Mouse (Mus musculus) olfactory bulb, adult 2 months (tissue): ENCODE results near the gene Pfdn2. TPM values are rescaled to one million over a fixed set of nuclear protein-coding genes. Genes with fewer than 3 reads are reported as not detected.

ENCODE experiments used
- H3K27ac ChIP-seq: fragments of 200-500 bp; 2 replicates; pipeline ENCODE4 v1.5.1; 2012; ENCODE audit warnings: low read depth, low read length; ENCODE audit not compliant: insufficient read depth
- H3K4me1 ChIP-seq: fragments of 200-500 bp; 2 replicates; pipeline ENCODE4 v1.6.1; 2012; ENCODE audit warnings: low read length; ENCODE audit not compliant: control insufficient read depth, insufficient read depth
- H3K4me3 ChIP-seq: fragments of 200-500 bp; 2 replicates; pipeline ENCODE4 v1.5.1; 2012; ENCODE audit warnings: mild to moderate bottlenecking, low read depth, low read length, moderate library complexity; ENCODE audit not compliant: insufficient read depth
- CTCF ChIP-seq: fragments of 200-500 bp; IDR thresholded peaks from 2 replicates; pipeline ENCODE4 v1.5.1; 2012; ENCODE audit warnings: low read depth, mild to moderate bottlenecking, low read length, moderate library complexity; ENCODE audit not compliant: insufficient read depth
- POLR2A ChIP-seq: fragments of 200-500 bp; IDR thresholded peaks from 2 replicates; pipeline ENCODE4 v1.6.1; 2012; ENCODE audit warnings: mild to moderate bottlenecking, low read depth, low read length, moderate library complexity; ENCODE audit not compliant: insufficient read depth
- WGBS: fragments of 180-500 bp; shearing (Covaris S2); methylation state at CpG from one replicate; pipeline ENCODE4 v1.1.7; 2018; 5-methylcytosine and 5-hydroxymethylcytosine counted together
- polyA plus RNA-seq: library from polyadenylated mRNA; stranded (reverse); fragments of >200 nt; gene quantifications from 2 replicates; pipeline ENCODE4 v1.2.4, GENCODE M21; 2012; ENCODE audit warnings: low replicate concordance; ENCODE audit not compliant: missing spikeins, insufficient read depth, insufficient read length

The Pfdn2 gene
- polyA plus RNA-seq, 1 experiment, result not detected

GRCm38 (mm10) chr1:171348665-171349064, 3.2 kb downstream of the Pfdn2 start:
- WGBS, result 66% methylated on average over 3 of the region's 3 CpGs

GRCm38 (mm10) chr1:171349210-171349609, 3.7 kb downstream of the Pfdn2 start:
- Histone ChIP-seq H3K27ac (no peak overlapping the region), H3K4me3 (no peak overlapping the region), H3K4me1 (peaks cover 7% of the 10 kb centered on the region)
- TF ChIP-seq POLR2A, result no peak
- no peak for TF ChIP-seq CTCF
- 86% methylated on average over 2 of the region's 2 CpGs for WGBS

More at GRCm38 (mm10) chr1:171348665-171349064, 3.2 kb downstream of the Pfdn2 start:
- Histone ChIP-seq H3K4me3 (no peak overlapping the region), H3K27ac (no peak overlapping the region), H3K4me1 (peaks cover 10% of the 10 kb centered on the region)
- TF ChIP-seq CTCF (no peak), POLR2A (no peak)

GRCm38 (mm10) chr1:171355812-171356340, 10.4 kb downstream of the Pfdn2 start:
- no peak overlapping the region for H3K4me3 ChIP-seq
- H3K4me1 ChIP-seq, result peaks cover 2% of the 10 kb centered on the region; the same call in 1 of the 2 replicates
- WGBS, result 69% methylated on average over 5 of the region's 5 CpGs
- H3K27ac ChIP-seq, result no peak overlapping the region
- TF ChIP-seq CTCF (no peak), POLR2A (no peak)

- Histone ChIP-seq H3K4me1 (peaks cover 7% of the 10 kb centered on the region), H3K4me3 (no peak overlapping the region), H3K27ac (no peak overlapping the region)
- 80% methylated on average over 2 of the region's 2 CpGs for WGBS
- TF ChIP-seq CTCF, result no peak
- TF ChIP-seq POLR2A, result no peak
These were observed 11.3 kb downstream of the Pfdn2 start for GRCm38 (mm10) chr1:171356814-171357213.

- Histone ChIP-seq H3K27ac (no peak overlapping the region), H3K4me3 (no peak overlapping the region), H3K4me1 (peaks cover 8% of the 10 kb centered on the region)
- whole genome bisulfite sequencing, result 62% methylated on average over 4 of the region's 4 CpGs
- TF ChIP-seq CTCF, result no peak
- no peak for TF ChIP-seq POLR2A
These were observed 13.0 kb downstream of the Pfdn2 start for GRCm38 (mm10) chr1:171358421-171358820.

- Histone ChIP-seq H3K27ac (peak overlapping the region; percentile 88), H3K4me3 (peak overlapping the region; percentile 70), H3K4me1 (peaks cover 8% of the 10 kb centered on the region)
- no peak for TF ChIP-seq CTCF
- no peak for TF ChIP-seq POLR2A
- 5% methylated on average over 26 of the region's 26 CpGs for WGBS
These were observed 14.8 kb downstream of the Pfdn2 start for GRCm38 (mm10) chr1:171360253-171360652.

GRCm38 (mm10) chr1:171360656-171361055, 15.2 kb downstream of the Pfdn2 start, which contains the start of gene Klhdc9:
Klhdc9 (minus strand) TSS chr1:171360798.
- 1% methylated on average over 21 of the region's 21 CpGs for WGBS
- Histone ChIP-seq H3K4me3 (peak within 1 kb of the TSS; percentile 70), H3K27ac (peak within 1 kb of the TSS; percentile 96), H3K4me1 (peaks cover 8% of the 10 kb centered on the region)
- TF ChIP-seq POLR2A, result peak; percentile 50
- TF ChIP-seq CTCF, result no peak

GRCm38 (mm10) chr1:171361106-171362103, 15.9 kb downstream of the Pfdn2 start:
- 23% methylated on average over 16 of the region's 16 CpGs for WGBS
- Histone ChIP-seq H3K4me1 (peaks cover 8% of the 10 kb centered on the region), H3K27ac (peak overlapping the region; percentile 96), H3K4me3 (peak overlapping the region; percentile 70)
- TF ChIP-seq POLR2A (no peak), CTCF (no peak)

- Histone ChIP-seq H3K4me3 (no peak overlapping the region), H3K4me1 (peaks cover 6% of the 10 kb centered on the region), H3K27ac (no peak overlapping the region)
- no peak for TF ChIP-seq CTCF
- no peak for TF ChIP-seq POLR2A
- 49% methylated on average over 7 of the region's 7 CpGs for WGBS
These were observed 20.5 kb downstream of the Pfdn2 start for GRCm38 (mm10) chr1:171365934-171366333.
